Mouse (Mus musculus) urinary bladder, postnatal 0 days (tissue): ENCODE measurements around the gene Slc37a2. TPM values are rescaled to one million over a fixed set of nuclear protein-coding genes. Genes with fewer than 3 reads are reported as not detected.

ENCODE experiments used
- polyA plus RNA-seq: library from polyadenylated mRNA; unstranded; fragments of >200 nt; fragmentation: Nextera tagmentation; extraction: Ambion mirVana; gene quantifications from 2 replicates; pipeline ENCODE4 v1.2.1, GENCODE M21; 2015

Slc37a2 gene
- polyA plus RNA-seq, result 1.8 and 2.6 TPM in 2 replicates

DNA sequence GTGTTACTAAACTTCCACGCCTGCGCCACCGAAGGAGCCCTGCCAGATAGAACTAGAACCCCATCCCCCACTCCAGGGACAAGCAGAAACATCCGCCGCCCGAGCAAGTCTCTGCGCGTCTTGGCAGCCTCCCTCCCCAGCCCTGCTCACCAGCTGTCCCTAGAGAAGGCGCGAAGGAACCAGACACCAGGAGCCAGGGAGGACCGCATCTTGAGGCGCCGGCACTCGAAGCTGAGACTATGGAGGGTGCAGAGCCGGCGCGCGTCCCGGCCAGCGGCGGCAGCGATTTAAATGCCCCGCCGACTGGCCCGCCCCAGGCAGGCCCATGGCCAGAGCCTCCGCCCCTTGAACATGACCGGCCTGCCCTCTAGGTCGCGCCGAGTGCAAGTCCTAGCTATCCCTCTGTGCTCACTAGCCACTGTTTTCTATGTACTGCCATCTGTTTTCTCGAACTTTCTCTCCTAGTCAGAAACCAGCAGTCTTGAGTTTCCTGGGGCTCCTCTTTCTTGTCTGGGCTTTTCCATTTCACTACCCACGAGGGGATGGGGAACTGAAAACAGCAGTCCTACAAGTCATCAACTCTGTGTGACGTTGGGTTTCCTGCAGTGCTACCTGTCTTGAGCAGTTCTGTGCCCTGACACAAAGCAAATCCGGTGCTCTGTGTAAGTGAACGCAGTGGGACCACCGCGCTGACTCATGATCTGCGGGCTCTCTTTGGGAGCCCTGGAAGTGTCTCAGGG lies at the start of gene Slc37a2:
Gene Slc37a2, minus strand, starts transcription at position 590 of the 740 bp plus-strand sequence.

DNA sequence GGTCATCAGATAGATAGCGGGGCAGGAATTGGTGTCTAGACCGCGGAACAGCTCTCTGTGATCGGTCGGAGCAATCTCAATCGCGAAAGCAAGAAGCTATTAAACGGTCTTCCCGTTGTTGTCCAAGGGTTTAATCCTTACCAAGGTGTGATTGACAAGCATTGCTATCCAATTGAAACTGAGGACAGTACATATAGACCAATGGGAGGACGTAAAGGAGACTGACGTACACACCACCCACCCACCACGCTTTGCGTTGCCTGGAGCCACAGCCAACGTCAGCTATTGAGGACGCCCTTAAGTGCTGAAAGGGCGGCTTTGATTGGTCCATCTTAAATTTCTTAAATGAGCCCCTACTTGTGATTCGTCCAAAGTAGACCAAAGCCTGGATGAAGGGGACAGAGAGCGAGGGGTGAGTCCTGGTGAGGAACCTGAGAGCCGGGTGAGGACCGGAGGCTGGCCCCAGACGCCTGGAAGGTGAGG lies 47.6 kb downstream of the Slc37a2 start, which contains the start of gene Tmem218:
Gene Tmem218, plus strand, starts transcription at position 295 of the 483 bp plus-strand sequence.

Other genes with a start within 250 kb of the Slc37a2 start
- 6.1 TPM in 2 replicates for gene Pknox2, start 108.3 kb downstream of the Slc37a2 start, polyA plus RNA-seq
- 6.9 and 7.4 TPM in 2 replicates for gene Tmem218, start 47.5 kb downstream of the Slc37a2 start, polyA plus RNA-seq
- 2.4 and 2.5 TPM in 2 replicates for gene Ccdc15, start 92.7 kb upstream of the Slc37a2 start, polyA plus RNA-seq
- 0.04 and 0.06 TPM in 2 replicates for gene Hepacam, start 111.6 kb upstream of the Slc37a2 start, polyA plus RNA-seq
- gene Robo4, start 146.2 kb upstream of the Slc37a2 start, polyA plus RNA-seq, result 5.7 and 7.4 TPM in 2 replicates
- not detected in 2 replicates for gene Robo3, start 177.5 kb upstream of the Slc37a2 start, polyA plus RNA-seq
- 6.8 and 7.4 TPM in 2 replicates for gene Msantd2, start 233.6 kb upstream of the Slc37a2 start, polyA plus RNA-seq